Mouse (Mus musculus): ENCODE results near the gene Rad51b. TPM values are rescaled to one million over a fixed set of nuclear protein-coding genes. Genes with fewer than 3 reads are reported as not detected.
A peak's percentile ranks its signal among the peaks of the same experiment; 100 is the strongest.

The Rad51b gene
- polyA plus RNA-seq, 1 experiment from 2014 or later = 6.6 TPM

DNA sequence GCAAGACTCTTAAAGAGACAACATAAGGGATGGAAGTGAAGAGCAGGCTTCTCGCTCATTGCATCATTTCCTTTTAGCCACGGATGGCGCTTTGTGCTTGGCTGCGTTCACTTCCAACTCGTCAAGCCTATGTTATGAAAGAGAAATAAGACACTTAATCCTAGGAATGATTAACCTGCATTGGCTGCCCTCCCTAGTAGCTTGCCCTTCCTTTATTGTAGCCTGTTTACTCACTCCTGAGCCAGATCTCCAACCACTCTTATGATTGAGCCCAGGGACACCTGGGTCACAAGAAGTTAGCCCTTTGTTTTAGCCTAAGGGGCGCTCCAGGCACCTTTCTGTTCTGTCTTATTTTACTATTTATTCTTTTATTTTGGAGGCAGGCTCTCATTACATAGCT lies 244.5 kb downstream of the Rad51b start:
- H3K9me3 ChIP-seq = no peaks in the 10 kb centered on the region
- H3K4me3 ChIP-seq = no peak overlapping the region
- DNase-seq (ENCODE audit: low spot score) = no peak
- peaks cover 10% of the 10 kb centered on the region for H3K27me3 ChIP-seq (ENCODE audit: insufficient read depth, poor library complexity, severe bottlenecking)
- H3K36me3 ChIP-seq = no peaks in the 10 kb centered on the region
- 91% methylated on average over 6 of the region's 6 CpGs for WGBS
- no peak overlapping the region; the same call in 1 of the 2 replicates for H3K27ac ChIP-seq
- H3K4me1 ChIP-seq (replicated peaks) = no peaks in the 10 kb centered on the region

GRCm38 (mm10) chr12:79545063-79545462 lies 248.0 kb downstream of the Rad51b start:
- peaks cover 8% of the 10 kb centered on the region for H3K4me1 ChIP-seq (replicated peaks)
- H3K4me3 ChIP-seq = no peak overlapping the region
- no peaks in the 10 kb centered on the region for H3K36me3 ChIP-seq
- H3K9me3 ChIP-seq = no peaks in the 10 kb centered on the region
- H3K27ac ChIP-seq = no peak overlapping the region
- H3K27me3 ChIP-seq (ENCODE audit: insufficient read depth, poor library complexity, severe bottlenecking) = no peaks in the 10 kb centered on the region
- DNase-seq (ENCODE audit: low spot score) = no peak
- 74% methylated on average over 3 of the region's 3 CpGs for WGBS

GRCm38 (mm10) chr12:79547556-79547955 lies 250.5 kb downstream of the Rad51b start:
- no peak for DNase-seq (ENCODE audit: low spot score)
- Histone ChIP-seq H3K27ac (no peak overlapping the region), H3K36me3 (no peaks in the 10 kb centered on the region), H3K4me3 (no peak overlapping the region), H3K4me1 (replicated peaks) (peaks cover 8% of the 10 kb centered on the region), H3K9me3 (no peaks in the 10 kb centered on the region), H3K27me3 (ENCODE audit: insufficient read depth, poor library complexity, severe bottlenecking) (no peaks in the 10 kb centered on the region)
- WGBS = 77% methylated on average over 6 of the region's 6 CpGs

GRCm38 (mm10) chr12:79548607-79549330 lies 251.7 kb downstream of the Rad51b start:
- DNase-seq (ENCODE audit: low spot score) = no peak
- 72% methylated on average over 8 of the region's 8 CpGs for WGBS
- peaks cover 8% of the 10 kb centered on the region for H3K4me1 ChIP-seq (replicated peaks)
- no peak overlapping the region for H3K4me3 ChIP-seq
- no peaks in the 10 kb centered on the region for H3K9me3 ChIP-seq
- H3K27me3 ChIP-seq (ENCODE audit: insufficient read depth, poor library complexity, severe bottlenecking) = no peaks in the 10 kb centered on the region
- H3K27ac ChIP-seq = 0 out of 2 replicates have a peak overlapping the region, but pooled peaks have one; percentile 40
- H3K36me3 ChIP-seq = no peaks in the 10 kb centered on the region

DNA sequence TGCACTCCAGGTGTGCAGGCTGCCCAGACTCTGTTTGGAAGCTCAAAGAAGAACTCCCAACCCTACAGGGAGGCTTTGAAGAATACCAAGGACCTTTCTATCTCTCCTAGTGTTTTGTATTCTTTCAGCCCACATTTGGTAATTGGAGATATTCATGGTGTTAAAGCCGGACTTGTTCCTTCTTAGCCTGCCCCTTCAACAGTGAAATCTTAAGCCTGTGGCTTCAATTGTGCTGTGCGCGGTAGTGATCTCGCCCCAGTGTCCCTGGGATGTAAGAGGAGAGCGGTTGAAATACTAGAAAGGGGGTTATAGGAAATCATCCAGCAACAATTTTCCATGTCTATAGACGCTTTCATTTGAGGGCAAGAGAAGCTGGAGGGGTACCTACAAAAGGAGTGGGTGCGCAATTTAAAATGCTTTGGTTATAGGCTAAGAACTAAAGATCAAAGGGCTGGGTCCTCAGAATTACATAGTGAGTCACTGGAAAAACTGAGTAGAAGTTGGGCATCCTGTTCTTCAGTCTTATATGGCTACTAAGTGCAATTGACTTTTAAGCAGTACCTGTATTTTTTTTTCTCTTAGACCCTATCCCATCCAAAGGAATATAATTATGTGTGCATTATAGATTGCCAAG lies 253.1 kb downstream of the Rad51b start:
- Histone ChIP-seq H3K4me3 (no peak overlapping the region), H3K9me3 (no peaks in the 10 kb centered on the region), H3K27ac (no peak overlapping the region), H3K36me3 (no peaks in the 10 kb centered on the region), H3K4me1 (replicated peaks) (peaks cover 8% of the 10 kb centered on the region), H3K27me3 (ENCODE audit: insufficient read depth, poor library complexity, severe bottlenecking) (no peaks in the 10 kb centered on the region)
- no peak for DNase-seq (ENCODE audit: low spot score)
- WGBS = 90% methylated on average over 7 of the region's 7 CpGs

DNA sequence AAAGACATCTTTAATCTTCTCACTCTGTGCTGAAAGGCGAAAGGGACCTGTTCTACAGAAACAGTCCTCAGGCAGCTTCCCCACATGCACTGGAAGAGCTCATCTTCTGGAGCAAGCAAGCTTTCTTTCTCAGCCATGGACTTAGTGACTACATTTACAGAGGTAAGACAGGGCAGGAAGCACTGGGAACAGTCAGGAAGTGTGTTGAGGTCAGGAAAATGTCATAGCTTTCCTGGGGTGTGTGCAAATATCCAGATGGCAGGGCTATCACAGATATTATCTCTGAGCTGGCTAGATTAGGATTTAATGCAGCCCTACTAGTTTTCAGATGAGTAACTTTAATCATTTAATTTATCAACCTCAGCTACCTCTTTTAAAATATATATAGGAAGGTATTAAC lies 254.2 kb downstream of the Rad51b start:
- H3K27me3 ChIP-seq (ENCODE audit: insufficient read depth, poor library complexity, severe bottlenecking) = no peaks in the 10 kb centered on the region

DNA sequence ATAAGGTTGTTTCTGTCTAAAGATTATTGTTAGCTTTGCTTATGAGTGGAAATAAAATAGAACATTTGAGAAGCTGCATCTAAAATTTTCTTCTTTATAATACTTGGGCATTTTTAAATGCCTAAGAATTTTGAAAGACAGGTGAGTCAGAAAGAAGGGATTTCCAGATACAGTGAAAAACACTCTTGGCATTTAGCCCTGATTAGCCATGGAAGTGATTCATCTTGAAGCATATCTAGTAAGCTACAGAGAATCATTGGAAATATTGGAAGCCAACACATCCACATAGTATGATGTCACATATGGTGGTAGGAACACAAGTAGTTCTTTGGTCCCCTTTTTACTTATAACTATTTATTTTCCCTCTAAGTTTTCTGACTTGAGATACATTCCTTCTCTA lies 256.0 kb downstream of the Rad51b start:
- no peaks in the 10 kb centered on the region for H3K9me3 ChIP-seq
- no peak overlapping the region for H3K4me3 ChIP-seq
- no peaks in the 10 kb centered on the region for H3K27me3 ChIP-seq (ENCODE audit: insufficient read depth, poor library complexity, severe bottlenecking)
- no peak overlapping the region for H3K27ac ChIP-seq
- no peak for DNase-seq (ENCODE audit: low spot score)
- no peaks in the 10 kb centered on the region for H3K36me3 ChIP-seq
- H3K4me1 ChIP-seq (replicated peaks) = peaks cover 8% of the 10 kb centered on the region

More for the DNA sequence above, 254.2 kb downstream of the Rad51b start:
- Histone ChIP-seq H3K9me3 (no peaks in the 10 kb centered on the region), H3K4me3 (no peak overlapping the region), H3K4me1 (replicated peaks) (peaks cover 8% of the 10 kb centered on the region), H3K27ac (no peak overlapping the region), H3K36me3 (no peaks in the 10 kb centered on the region)
- WGBS = 93% methylated on average over 1 of the region's 1 CpGs
- DNase-seq (ENCODE audit: low spot score) = no peak

DNA sequence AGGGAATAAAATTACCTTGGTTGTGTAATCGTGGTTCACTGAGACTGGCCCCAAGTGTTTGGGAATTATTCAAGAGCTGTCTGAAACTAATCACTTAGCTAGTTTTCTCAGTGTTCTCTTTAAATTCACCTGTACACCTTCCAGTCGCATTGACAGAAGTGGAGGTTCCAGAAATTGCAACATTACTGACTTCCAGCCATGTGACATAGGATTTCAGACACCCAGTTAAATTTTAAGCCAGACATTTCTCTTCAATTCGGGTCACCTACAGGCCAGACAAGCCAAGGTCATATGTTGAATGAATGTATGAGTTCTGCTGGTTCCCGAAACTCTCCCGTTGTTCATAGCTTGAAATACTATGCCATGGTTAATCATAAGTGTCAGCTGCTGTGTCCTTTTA lies 260.8 kb downstream of the Rad51b start:
- no peak for DNase-seq (ENCODE audit: low spot score)
- Histone ChIP-seq H3K9me3 (no peaks in the 10 kb centered on the region), H3K36me3 (no peaks in the 10 kb centered on the region), H3K27ac (no peak overlapping the region), H3K4me1 (replicated peaks) (no peaks in the 10 kb centered on the region), H3K27me3 (ENCODE audit: insufficient read depth, poor library complexity, severe bottlenecking) (no peaks in the 10 kb centered on the region), H3K4me3 (no peak overlapping the region)
- 84% methylated on average over 5 of the region's 5 CpGs for WGBS

- H3K9me3 ChIP-seq = no peaks in the 10 kb centered on the region
- WGBS = 85% methylated on average over 3 of the region's 3 CpGs
These were observed 261.6 kb downstream of the Rad51b start for GRCm38 (mm10) chr12:79558711-79559110.

GRCm38 (mm10) chr12:79559410-79560015 lies 262.4 kb downstream of the Rad51b start:
- H3K4me3 ChIP-seq = no peak overlapping the region
- peak overlapping the region; percentile 13; the same call in 1 of the 2 replicates for H3K27ac ChIP-seq
- no peaks in the 10 kb centered on the region for H3K36me3 ChIP-seq
- no peak for DNase-seq (ENCODE audit: low spot score)
- H3K27me3 ChIP-seq (ENCODE audit: insufficient read depth, poor library complexity, severe bottlenecking) = no peaks in the 10 kb centered on the region
- H3K4me1 ChIP-seq (replicated peaks) = no peaks in the 10 kb centered on the region
- H3K9me3 ChIP-seq = no peaks in the 10 kb centered on the region
- WGBS = 78% methylated on average over 4 of the region's 4 CpGs

More at GRCm38 (mm10) chr12:79558711-79559110, 261.6 kb downstream of the Rad51b start:
- no peak for DNase-seq (ENCODE audit: low spot score)
- Histone ChIP-seq H3K27ac (no peak overlapping the region), H3K4me3 (no peak overlapping the region), H3K27me3 (ENCODE audit: insufficient read depth, poor library complexity, severe bottlenecking) (no peaks in the 10 kb centered on the region), H3K36me3 (no peaks in the 10 kb centered on the region), H3K4me1 (replicated peaks) (no peaks in the 10 kb centered on the region)

DNA sequence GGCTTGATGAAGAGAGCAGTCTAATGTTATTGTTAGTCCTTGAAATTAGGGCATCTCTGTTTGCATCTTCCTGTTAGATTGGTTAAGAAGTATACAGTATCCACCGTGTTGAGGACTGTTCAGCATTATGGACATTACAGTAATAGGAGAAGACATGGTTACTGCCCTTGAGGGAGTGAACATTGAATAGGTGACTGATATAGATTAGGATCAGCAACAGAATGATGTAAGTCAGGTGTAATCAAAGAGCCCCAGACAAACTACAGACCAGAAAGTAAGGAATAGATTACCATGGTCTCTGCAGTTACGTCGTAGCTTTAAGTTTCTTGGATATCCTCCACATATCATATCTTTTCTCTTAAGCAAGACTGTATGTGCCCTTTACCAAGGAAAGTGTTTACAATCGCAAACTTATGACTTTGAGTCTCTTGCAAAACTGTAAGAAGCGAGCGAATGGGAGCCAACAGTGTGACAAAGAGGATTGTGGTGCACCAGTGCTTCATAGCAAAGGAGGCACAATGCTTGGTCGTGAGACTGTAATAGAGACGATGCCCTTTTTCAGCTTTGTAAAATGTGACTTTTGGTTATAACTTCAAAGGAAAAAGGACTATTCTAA lies 263.1 kb downstream of the Rad51b start:
- no peak overlapping the region for H3K27ac ChIP-seq
- no peaks in the 10 kb centered on the region for H3K4me1 ChIP-seq (replicated peaks)
- no peak overlapping the region for H3K4me3 ChIP-seq
- no peak for DNase-seq (ENCODE audit: low spot score)
- no peaks in the 10 kb centered on the region for H3K36me3 ChIP-seq
- WGBS = 92% methylated on average over 8 of the region's 8 CpGs
- H3K9me3 ChIP-seq = no peaks in the 10 kb centered on the region
- no peaks in the 10 kb centered on the region for H3K27me3 ChIP-seq (ENCODE audit: insufficient read depth, poor library complexity, severe bottlenecking)

DNA sequence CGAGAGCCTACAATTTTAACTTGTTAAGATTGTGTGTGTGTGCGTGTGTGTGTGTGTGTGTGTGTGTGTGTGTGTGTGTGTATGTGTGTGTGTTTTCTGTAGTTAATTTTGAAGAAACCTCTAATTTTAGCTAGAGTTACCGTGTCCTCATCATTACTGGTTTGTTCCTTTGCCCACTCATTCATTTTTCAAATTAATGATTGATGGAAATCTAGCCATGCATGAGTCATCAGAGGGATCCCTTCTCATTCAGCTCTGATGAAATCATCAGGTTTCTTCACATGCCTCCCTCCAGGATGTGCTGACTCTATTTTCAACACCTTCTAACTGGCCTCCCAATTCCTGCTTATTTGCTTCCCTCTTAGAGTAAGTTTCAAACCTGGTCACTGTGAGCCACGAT lies 263.8 kb downstream of the Rad51b start:
- no peak overlapping the region for H3K4me3 ChIP-seq
- DNase-seq (ENCODE audit: low spot score) = no peak
- no peaks in the 10 kb centered on the region for H3K9me3 ChIP-seq
- H3K27me3 ChIP-seq (ENCODE audit: insufficient read depth, poor library complexity, severe bottlenecking) = no peaks in the 10 kb centered on the region
- no peaks in the 10 kb centered on the region for H3K4me1 ChIP-seq (replicated peaks)
- WGBS = 94% methylated on average over 4 of the region's 4 CpGs
- H3K27ac ChIP-seq = no peak overlapping the region
- H3K36me3 ChIP-seq = no peaks in the 10 kb centered on the region
